Mouse (Mus musculus): ENCODE data around the gene Wdr59.
"Not testable (repeated sequence)": the region's sequence is repeated elsewhere in the genome, so short reads cannot be mapped to it uniquely, and the experiment has no call there.

The Wdr59 gene

GRCm38 (mm10) chr8:111536978-111537764 lies 15.3 kb upstream of the Wdr59 start:
- peak; percentile 57 to 62 for DNase-seq

- DNase-seq = peak; percentile 83 to 91
Observed at GRCm38 (mm10) chr8:111536031-111536977, 14.4 kb upstream of the Wdr59 start, which contains the start of gene Znrf1. TSS of gene Znrf1 (plus strand) at chr8:111536097.

GRCm38 (mm10) chr8:111535491-111535890 lies 13.6 kb upstream of the Wdr59 start:
- no peak for DNase-seq

- DNase-seq = no peak
Observed at GRCm38 (mm10) chr8:111533503-111533902, 11.6 kb upstream of the Wdr59 start.

- no peak for DNase-seq
Observed at GRCm38 (mm10) chr8:111531621-111532020, 9.7 kb upstream of the Wdr59 start.

- DNase-seq = no peak
Observed at GRCm38 (mm10) chr8:111531191-111531590, 9.3 kb upstream of the Wdr59 start.

- no peak for DNase-seq
Observed at GRCm38 (mm10) chr8:111528071-111528470, 6.2 kb upstream of the Wdr59 start.

GRCm38 (mm10) chr8:111527149-111527548 lies 5.3 kb upstream of the Wdr59 start:
- no peak for DNase-seq

GRCm38 (mm10) chr8:111526403-111527024 lies 4.6 kb upstream of the Wdr59 start:
- no peak for DNase-seq

GRCm38 (mm10) chr8:111517466-111517865 lies 4.4 kb downstream of the Wdr59 start:
- DNase-seq = no peak

GRCm38 (mm10) chr8:111516451-111517035 lies 5.3 kb downstream of the Wdr59 start:
- no peak for DNase-seq

- no peak for DNase-seq
Observed at GRCm38 (mm10) chr8:111513446-111513845, 8.4 kb downstream of the Wdr59 start.

GRCm38 (mm10) chr8:111512941-111513340 lies 9.0 kb downstream of the Wdr59 start:
- DNase-seq = no peak

- DNase-seq = peak in 1 of 2 experiments; percentile 44
Observed at GRCm38 (mm10) chr8:111510401-111510800, 11.5 kb downstream of the Wdr59 start.

GRCm38 (mm10) chr8:111509278-111509677 lies 12.6 kb downstream of the Wdr59 start:
- DNase-seq = peak; percentile 37 to 38

GRCm38 (mm10) chr8:111508566-111508965 lies 13.3 kb downstream of the Wdr59 start:
- no peak for DNase-seq

GRCm38 (mm10) chr8:111501724-111502464 lies 20.0 kb downstream of the Wdr59 start:
- DNase-seq = no peak

GRCm38 (mm10) chr8:111498249-111498648 lies 23.6 kb downstream of the Wdr59 start:
- DNase-seq = not testable (repeated sequence)

GRCm38 (mm10) chr8:111496326-111496725 lies 25.6 kb downstream of the Wdr59 start:
- DNase-seq = peak; percentile 28 to 37

- DNase-seq = no peak
Observed at GRCm38 (mm10) chr8:111493176-111493575, 28.7 kb downstream of the Wdr59 start.

GRCm38 (mm10) chr8:111492508-111492907 lies 29.4 kb downstream of the Wdr59 start:
- DNase-seq = no peak

- peak in 1 of 2 experiments; percentile 30 for DNase-seq
Observed at GRCm38 (mm10) chr8:111491191-111491590, 30.7 kb downstream of the Wdr59 start.

Data from lung, postnatal 4 days (tissue).